Mouse (Mus musculus): Measurements from ENCODE around the gene App.

- TF ChIP-seq CTCF (IDR thresholded peaks at IDR 0.05; ENCODE audit: low read depth), result no peak
- TF ChIP-seq EP300 (IDR thresholded peaks at IDR 0.05; ENCODE audit: low read depth), result no peak
Observed at GRCm38 (mm10) chr16:85037969-85038644, 135.5 kb downstream of the App start.
